Mouse (Mus musculus) liver, embryonic 14.5 days (tissue): ENCODE data around the gene Mast3. TPM values are rescaled to one million over a fixed set of nuclear protein-coding genes. Genes with fewer than 3 reads are reported as not detected.
A peak's percentile ranks its signal among the peaks of the same experiment; 100 is the strongest.

ENCODE experiments used
- ATAC-seq: fragments of 200-750 bp; cut with Nextera tagmentation; 2 replicates; pipeline ENCODE4 v1.8.0; 2017; ENCODE audit warnings: moderate number of reproducible peaks, mild to moderate bottlenecking, moderate library complexity; ENCODE audit not compliant: insufficient read depth
- DNase-seq, 3 experiments: peaks; one replicate each; pipeline ENCODE4 v3.0.0-alpha.2; 2012 to 2013; ENCODE audit warnings: low read depth in 3 of 3, low spot score in 3 of 3
- H3K27ac ChIP-seq: fragments of 300-500 bp; sonication (generic); 2 replicates; pipeline ENCODE4 v1.5.1; 2014; ENCODE audit warnings: moderate library complexity, mild to moderate bottlenecking, control low read depth, inconsistent platforms
- H3K27me3 ChIP-seq: fragments of 300-500 bp; sonication (generic); 2 replicates; pipeline ENCODE4 v1.6.1; 2014; ENCODE audit warnings: mild to moderate bottlenecking, low read length, moderate library complexity; ENCODE audit not compliant: control insufficient read depth, insufficient read depth
- H3K36me3 ChIP-seq: fragments of 300-500 bp; sonication (generic); replicated peaks from 2 replicates; pipeline ENCODE4 v1.6.1; 2014; ENCODE audit warnings: low read depth; ENCODE audit not compliant: control insufficient read depth, insufficient read depth
- H3K4me1 ChIP-seq, 2 experiments: fragments of 200-500 bp in 1 of 2; fragments of 300-500 bp in 1 of 2; sonication (generic) in 1 of 2; replicated peaks; 2 replicates each; pipeline ENCODE4 v1.6.1; 2012 to 2014; ENCODE audit warnings: antibody characterized with exemption in 1 of 2, inconsistent platforms in 1 of 2, low read length in 1 of 2; ENCODE audit not compliant: control insufficient read depth in 2 of 2, insufficient read depth in 2 of 2
- H3K4me2 ChIP-seq: fragments of 300-500 bp; sonication (generic); 2 replicates; pipeline ENCODE4 v1.6.1; 2014; ENCODE audit warnings: low read depth, mild to moderate bottlenecking, control low read depth, moderate library complexity
- H3K4me3 ChIP-seq, 2 experiments: fragments of 200-500 bp in 1 of 2; fragments of 300-500 bp in 1 of 2; sonication (generic) in 1 of 2; 2 replicates each; pipeline ENCODE4 v1.5.1; 2012 to 2014; ENCODE audit warnings: low read depth in 2 of 2, low read length in 2 of 2, mild to moderate bottlenecking in 2 of 2, control low read depth in 1 of 2, inconsistent platforms in 1 of 2, moderate library complexity in 1 of 2; ENCODE audit not compliant: insufficient read depth in 1 of 2
- H3K9ac ChIP-seq: fragments of 300-500 bp; sonication (generic); replicated peaks from 2 replicates; pipeline ENCODE4 v1.6.1; 2014; ENCODE audit warnings: mild to moderate bottlenecking, control low read depth, moderate library complexity
- H3K9me3 ChIP-seq: fragments of 300-500 bp; sonication (generic); 2 replicates; pipeline ENCODE4 v1.6.1; 2016; ENCODE audit warnings: low read length, mixed read lengths; ENCODE audit not compliant: control insufficient read depth
- CTCF ChIP-seq: IDR thresholded peaks from 2 replicates; pipeline ENCODE4 v1.5.1; 2016; ENCODE audit warnings: antibody characterized with exemption, low read depth, control low read depth
- EP300 ChIP-seq: IDR thresholded peaks from 2 replicates; pipeline ENCODE4 v1.6.1; 2016; ENCODE audit warnings: antibody characterized with exemption, low read depth
- WGBS: fragments of 180-500 bp; shearing (Covaris S2); extraction: QIAGEN DNeasy Blood & Tissue Kit; methylation state at CpG from one replicate; pipeline ENCODE4 v1.1.7; 2014; ENCODE audit not compliant: insufficient replicate concordance; 5-methylcytosine and 5-hydroxymethylcytosine counted together
- polyA plus RNA-seq, 2 experiments: library from polyadenylated mRNA; depleted of rRNA in 1 of 2; stranded (reverse) in 1 of 2; unstranded in 1 of 2; fragments of >200 nt; fragmentation: Nextera tagmentation in 1 of 2; extraction: Ambion mirVana in 1 of 2; gene quantifications; 2 replicates each; pipeline versions ENCODE4 v1.2.1 to v1.2.3; 2012 to 2014

Gene Mast3
- polyA plus RNA-seq, 2 experiments: 5.4 to 11.1 TPM

- Histone ChIP-seq H3K27me3 (no peaks in the 10 kb centered on the region), H3K4me2 (no peak overlapping the region), H3K27ac (no peak overlapping the region), H3K9ac (no peak overlapping the region), H3K4me1 (peaks cover 16 to 24% of the 10 kb centered on the region in 2 experiments), H3K4me3 (no peak overlapping the region), H3K36me3 (no peaks in the 10 kb centered on the region; the same call in 1 of the 2 replicates), H3K9me3 (no peaks in the 10 kb centered on the region)
- TF ChIP-seq EP300: no peak
- no peak for TF ChIP-seq CTCF
- ATAC-seq (no peak), DNase-seq (no peak)
- whole genome bisulfite sequencing: 75% methylated on average over 7 of the region's 7 CpGs
Measured at GRCm38 (mm10) chr8:70771217-70771616, 33.6 kb downstream of the Mast3 start.

DNA sequence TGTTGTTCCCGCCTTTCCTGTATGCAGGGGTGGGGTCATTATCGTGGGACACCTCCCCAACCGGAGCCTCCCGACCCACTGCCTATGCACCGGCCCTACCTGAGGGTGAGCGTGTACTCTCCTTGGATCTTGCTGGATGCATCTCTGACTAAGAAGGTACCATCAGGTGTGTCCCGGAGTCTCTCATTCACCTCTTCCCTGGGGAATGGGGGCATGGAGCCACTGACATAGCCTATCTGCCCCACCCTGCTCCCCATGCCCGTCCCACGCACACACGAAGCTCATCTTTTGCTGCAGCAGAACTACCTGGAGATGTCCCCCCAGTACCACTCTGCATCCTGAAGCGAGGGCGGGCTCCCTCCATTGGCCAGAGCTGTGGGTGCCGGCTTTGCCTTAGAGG, 34.1 kb downstream of the Mast3 start:
- no peak for DNase-seq
- ATAC-seq: no peak
- Histone ChIP-seq H3K36me3 (no peaks in the 10 kb centered on the region; the same call in 1 of the 2 replicates), H3K9me3 (no peaks in the 10 kb centered on the region), H3K4me2 (no peak overlapping the region), H3K27ac (no peak overlapping the region), H3K4me1 (peaks cover 18 to 28% of the 10 kb centered on the region in 2 experiments), H3K4me3 (no peak overlapping the region), H3K9ac (no peak overlapping the region), H3K27me3 (no peaks in the 10 kb centered on the region)
- 84% methylated on average over 13 of the region's 13 CpGs for WGBS
- TF ChIP-seq EP300: no peak
- TF ChIP-seq CTCF: no peak

- Histone ChIP-seq H3K4me2 (peak overlapping the region; percentile 19), H3K9ac (no peak overlapping the region), H3K36me3 (no peaks in the 10 kb centered on the region; the same call in 1 of the 2 replicates), H3K27me3 (no peaks in the 10 kb centered on the region), H3K9me3 (no peaks in the 10 kb centered on the region), H3K4me3 (no peak overlapping the region), H3K27ac (no peak overlapping the region), H3K4me1 (peaks cover 24 to 31% of the 10 kb centered on the region in 2 experiments)
- TF ChIP-seq EP300: no peak
- TF ChIP-seq CTCF: no peak
- WGBS: 23% methylated on average over 12 of the region's 12 CpGs
- DNase-seq (no peak), ATAC-seq (peak; percentile 59)
Measured at GRCm38 (mm10) chr8:70769858-70770257, 35.0 kb downstream of the Mast3 start.

GRCm38 (mm10) chr8:70769359-70769758, 35.5 kb downstream of the Mast3 start:
- H3K27me3 ChIP-seq: no peaks in the 10 kb centered on the region
- ATAC-seq (peak; percentile 75), DNase-seq (peak; percentile 83 to 91 (median 87))
- H3K36me3 ChIP-seq: no peaks in the 10 kb centered on the region; the same call in 1 of the 2 replicates
- H3K9ac ChIP-seq: no peak overlapping the region
- 2% methylated on average over 26 of the region's 26 CpGs for WGBS
- peaks cover 29 to 36% of the 10 kb centered on the region in 2 experiments for H3K4me1 ChIP-seq
- H3K4me3 ChIP-seq: no peak overlapping the region
- 0 out of 2 replicates have a peak overlapping the region, but pooled peaks have one; percentile 11 for H3K4me2 ChIP-seq
- H3K27ac ChIP-seq: no peak overlapping the region
- TF ChIP-seq EP300 (no peak), CTCF (peak; percentile 100)
- no peaks in the 10 kb centered on the region for H3K9me3 ChIP-seq

GRCm38 (mm10) chr8:70768956-70769355, 35.9 kb downstream of the Mast3 start:
- TF ChIP-seq CTCF (no peak), EP300 (no peak)
- ATAC-seq: no peak

More at GRCm38 (mm10) chr8:70768956-70769355, 35.9 kb downstream of the Mast3 start:
- Histone ChIP-seq H3K9me3 (no peaks in the 10 kb centered on the region), H3K27ac (no peak overlapping the region), H3K4me1 (peaks cover 33 to 40% of the 10 kb centered on the region in 2 experiments), H3K36me3 (no peaks in the 10 kb centered on the region; the same call in 1 of the 2 replicates), H3K9ac (no peak overlapping the region), H3K4me3 (no peak overlapping the region), H3K4me2 (no peak overlapping the region), H3K27me3 (no peaks in the 10 kb centered on the region)
- WGBS: 77% methylated on average over 16 of the region's 16 CpGs
- no peak for DNase-seq
